Mouse (Mus musculus): ENCODE measurements around the gene Agbl3.
A peak's percentile ranks its signal among the peaks of the same experiment; 100 is the strongest.

Gene Agbl3

DNA sequence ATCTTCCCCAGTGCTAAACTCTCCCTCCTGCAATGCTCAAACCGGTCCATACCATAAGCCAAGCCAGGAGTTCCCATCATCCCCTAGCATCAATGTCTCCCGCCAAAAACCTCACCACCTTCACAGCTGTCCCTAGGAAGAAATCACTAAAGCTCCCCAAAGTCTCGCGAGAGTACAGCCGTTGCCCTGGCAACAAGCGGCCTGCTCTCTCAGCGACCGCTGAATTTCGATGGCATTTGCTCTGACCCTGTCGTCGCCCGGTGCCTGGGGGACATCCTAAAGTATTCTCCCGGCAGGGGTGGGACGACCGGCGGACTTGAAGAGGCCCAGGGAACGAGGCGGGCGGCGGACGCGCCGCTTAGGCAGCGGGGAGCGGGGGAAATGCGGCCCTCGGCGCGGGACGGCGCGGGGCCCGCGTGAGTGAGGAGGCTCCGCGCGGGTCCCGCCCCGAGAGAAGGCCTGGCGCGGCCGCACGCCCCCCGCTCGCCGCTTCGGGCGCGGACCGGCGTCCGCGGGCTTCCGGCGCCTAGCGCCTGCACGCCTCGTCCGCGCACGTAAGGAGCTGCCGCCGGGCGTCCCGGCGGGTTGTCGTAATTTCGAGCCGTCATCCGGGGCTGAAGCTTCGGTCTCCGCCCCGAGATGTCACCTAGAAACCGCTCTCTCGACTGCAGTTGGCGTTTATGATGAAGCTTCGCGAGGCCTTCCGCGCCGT, at the start of gene Agbl3:
Agbl3 (plus strand) TSS at position 202 of the 712 bp plus-strand sequence.
- DNase-seq (ENCODE audit: extremely low spot score, low read depth, low spot score): peak; percentile 92

- no peak for DNase-seq (ENCODE audit: extremely low spot score, low read depth, low spot score)
These were observed 49.2 kb upstream of the Agbl3 start for GRCm38 (mm10) chr6:34731007-34731406.

GRCm38 (mm10) chr6:34731529-34731928, 48.7 kb upstream of the Agbl3 start:
- DNase-seq (ENCODE audit: extremely low spot score, low read depth, low spot score): no peak

- no peak for DNase-seq (ENCODE audit: extremely low spot score, low read depth, low spot score)
These were observed 45.1 kb upstream of the Agbl3 start for GRCm38 (mm10) chr6:34734940-34735695.

GRCm38 (mm10) chr6:34736934-34737333, 43.3 kb upstream of the Agbl3 start:
- no peak for DNase-seq (ENCODE audit: extremely low spot score, low read depth, low spot score)

DNA sequence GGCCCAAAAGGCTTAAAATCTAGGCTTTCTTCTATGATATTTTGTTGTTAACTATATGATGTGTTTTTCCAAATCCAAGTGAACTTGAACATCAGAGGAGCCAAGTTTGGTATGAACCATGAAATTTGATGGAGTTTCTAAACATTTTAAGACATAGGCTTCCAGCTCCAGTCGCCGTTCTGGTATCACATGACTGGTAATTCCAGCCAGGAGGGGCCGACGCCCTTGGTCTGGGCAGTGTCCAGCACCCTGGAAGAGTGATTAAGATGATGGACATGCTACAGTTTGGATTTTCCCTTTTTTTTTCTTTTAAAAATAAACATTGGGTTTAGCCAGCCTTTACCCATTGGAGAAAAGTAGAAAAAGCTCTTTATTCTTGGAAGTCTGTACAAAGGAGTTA, 36.3 kb upstream of the Agbl3 start:
- no peak for DNase-seq (ENCODE audit: extremely low spot score, low read depth, low spot score)

DNA sequence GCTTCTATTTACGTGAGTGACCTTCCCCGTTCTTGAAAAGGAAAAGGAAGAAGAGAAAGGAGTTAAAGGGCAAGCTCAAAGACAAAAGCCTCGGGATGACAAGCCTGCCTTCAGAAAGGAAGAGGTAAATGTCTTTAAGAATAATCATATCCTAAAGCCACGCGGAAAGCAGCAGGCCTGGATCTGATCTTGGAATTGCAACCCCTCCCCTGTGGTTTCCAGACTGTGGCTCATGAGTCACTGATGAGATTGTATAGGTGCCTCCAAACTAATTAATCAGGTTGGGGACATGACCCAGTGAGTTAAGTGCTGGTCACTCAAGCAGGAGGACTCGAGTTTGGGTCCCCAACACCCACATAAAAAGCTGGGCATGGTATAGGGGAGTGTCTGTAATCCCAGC, 32.4 kb upstream of the Agbl3 start:
- no peak for DNase-seq (ENCODE audit: extremely low spot score, low read depth, low spot score)

DNA sequence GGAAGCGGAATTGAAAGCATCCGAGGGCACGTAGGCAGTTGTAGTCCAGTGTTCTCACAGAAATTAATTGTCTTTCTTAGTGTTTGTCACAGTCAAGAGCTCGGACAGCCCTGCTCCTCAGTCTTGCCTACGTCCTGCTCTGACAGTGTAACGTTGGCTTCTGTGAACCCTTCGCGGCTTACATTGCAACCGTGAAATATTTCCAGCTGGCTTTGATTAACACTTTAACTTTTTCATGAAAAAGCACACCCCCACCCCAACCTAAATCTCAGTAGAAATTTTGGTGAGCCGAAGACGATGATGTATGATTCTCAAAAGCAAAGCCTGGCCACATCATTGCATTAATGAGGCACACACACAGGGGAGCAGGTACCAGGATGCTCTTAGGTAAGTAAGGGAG, 31.7 kb upstream of the Agbl3 start:
- DNase-seq (ENCODE audit: extremely low spot score, low read depth, low spot score): no peak

DNA sequence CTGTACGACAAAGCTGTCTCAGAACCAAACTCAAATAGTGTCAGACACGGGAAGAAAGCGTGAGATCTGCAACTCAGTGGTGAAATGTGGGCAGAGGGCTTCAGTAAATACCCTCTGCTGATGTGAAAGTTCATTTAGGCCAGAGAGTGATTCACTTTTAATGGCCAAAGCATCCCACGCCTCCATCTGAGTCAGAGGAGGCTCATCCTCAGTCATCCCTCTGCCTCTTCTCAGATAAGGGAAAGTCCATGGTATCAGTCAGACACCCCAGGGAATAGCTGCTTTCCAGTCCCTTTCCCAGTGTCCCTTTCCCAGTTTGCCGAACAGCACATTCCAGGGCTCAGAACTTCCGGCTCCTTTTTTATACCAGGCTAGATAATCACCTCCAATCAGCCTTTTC, 30.7 kb upstream of the Agbl3 start:
- no peak for DNase-seq (ENCODE audit: extremely low spot score, low read depth, low spot score)

- DNase-seq (ENCODE audit: extremely low spot score, low read depth, low spot score): no peak
These were observed 29.6 kb upstream of the Agbl3 start for GRCm38 (mm10) chr6:34750487-34751120.

DNA sequence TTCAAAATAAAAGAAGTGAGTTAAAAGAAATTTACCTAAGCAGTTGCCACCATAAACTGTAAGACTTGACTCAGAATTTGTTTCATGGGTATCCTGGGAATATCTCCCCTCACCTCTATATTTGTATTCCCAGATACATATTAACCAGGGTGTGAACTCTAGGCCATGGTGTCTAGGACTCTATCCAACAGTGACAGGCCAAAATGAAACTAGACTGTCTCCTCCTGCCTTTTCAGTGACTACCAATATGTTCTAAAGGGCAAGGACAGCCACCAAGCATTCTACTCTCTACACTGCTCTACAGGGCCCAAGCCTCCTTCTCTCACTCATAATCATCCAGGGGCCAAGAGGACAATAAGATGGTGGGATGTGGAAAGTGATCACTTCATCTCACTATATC, 28.6 kb upstream of the Agbl3 start:
- DNase-seq (ENCODE audit: extremely low spot score, low read depth, low spot score): no peak

- DNase-seq (ENCODE audit: extremely low spot score, low read depth, low spot score): peak; percentile 41
These were observed 25.8 kb upstream of the Agbl3 start for GRCm38 (mm10) chr6:34754448-34754847.

DNA sequence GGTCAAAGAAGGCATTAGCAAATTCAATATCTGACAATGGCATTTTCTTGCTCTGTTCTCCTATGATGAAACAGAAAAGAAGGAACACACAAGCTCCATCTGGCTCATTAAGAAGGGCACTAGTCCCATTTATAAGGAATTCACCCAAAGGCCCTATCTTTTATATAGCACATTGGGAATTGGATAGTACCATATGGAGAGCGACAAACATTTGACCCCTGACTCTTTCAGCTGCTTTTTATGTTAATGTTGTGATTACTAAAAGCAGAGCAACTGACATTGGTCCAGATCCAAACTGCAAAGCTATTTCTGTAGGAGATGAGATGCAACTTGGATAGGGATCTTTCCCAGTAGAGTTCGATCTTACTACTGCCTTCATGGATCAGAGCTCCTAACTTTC, 21.9 kb upstream of the Agbl3 start:
- no peak for DNase-seq (ENCODE audit: extremely low spot score, low read depth, low spot score)

DNA sequence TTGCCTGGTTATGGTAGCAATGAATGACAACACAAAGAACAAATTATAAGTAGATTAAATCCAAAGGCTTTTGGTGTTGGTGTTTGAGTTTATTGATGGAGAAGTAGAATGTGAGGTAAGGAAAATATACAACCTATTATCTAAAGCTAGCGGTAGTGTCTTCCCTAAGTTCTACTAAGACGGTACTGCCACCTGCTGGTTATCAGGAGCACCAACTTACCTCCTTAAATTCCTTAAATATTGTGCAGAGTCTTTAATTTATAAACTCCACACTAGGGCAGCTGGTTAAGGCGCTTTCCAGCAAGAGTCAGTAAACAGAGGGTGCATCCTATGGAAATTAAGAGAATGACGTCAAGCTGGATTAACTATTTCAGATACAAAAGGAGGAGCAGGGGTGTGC, 20.2 kb upstream of the Agbl3 start:
- peak; percentile 28 for DNase-seq (ENCODE audit: extremely low spot score, low read depth, low spot score)

DNA sequence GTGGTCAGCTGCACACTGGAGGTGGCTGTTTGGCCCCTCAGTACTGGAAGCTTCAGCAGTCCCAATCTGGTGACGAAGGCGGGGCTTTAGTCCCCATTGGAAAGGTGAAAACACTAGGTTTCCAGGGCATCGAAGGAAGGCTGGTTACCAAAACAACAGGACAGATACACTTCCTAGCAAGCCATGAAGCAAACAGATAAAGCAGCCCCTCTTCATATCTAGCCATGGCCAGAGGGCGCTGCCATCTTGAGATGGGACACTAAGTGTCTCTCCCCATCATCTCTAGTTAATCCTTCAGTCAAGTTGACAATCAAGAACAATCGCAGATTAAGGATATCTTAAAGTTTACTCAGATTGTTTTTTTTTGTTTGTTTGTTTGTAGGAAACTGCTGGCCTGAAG, 14.5 kb upstream of the Agbl3 start:
- DNase-seq (ENCODE audit: extremely low spot score, low read depth, low spot score): no peak

- DNase-seq (ENCODE audit: extremely low spot score, low read depth, low spot score): no peak
These were observed 10.2 kb upstream of the Agbl3 start for GRCm38 (mm10) chr6:34769984-34770383.

DNA sequence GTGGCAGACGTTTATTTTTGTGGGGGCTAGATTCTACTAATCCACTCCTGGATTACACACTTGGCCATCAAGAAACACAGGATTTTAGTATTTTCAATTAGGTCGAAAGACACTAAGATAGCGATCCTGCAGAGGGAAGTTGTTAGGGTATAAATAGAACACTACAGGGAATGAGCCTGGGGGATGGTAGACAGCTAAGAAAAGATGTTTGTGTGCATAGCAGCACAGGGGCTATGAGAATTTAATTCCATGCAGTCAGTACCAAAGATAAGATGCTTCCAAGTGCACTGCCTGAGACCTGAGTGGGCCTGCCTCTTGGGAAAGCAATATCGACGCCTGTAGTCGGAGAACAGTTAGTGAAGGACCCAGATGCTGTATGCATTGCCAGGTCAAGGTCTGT, 9.7 kb upstream of the Agbl3 start:
- DNase-seq (ENCODE audit: extremely low spot score, low read depth, low spot score): no peak

GRCm38 (mm10) chr6:34776396-34776795, 3.8 kb upstream of the Agbl3 start:
- DNase-seq (ENCODE audit: extremely low spot score, low read depth, low spot score): no peak

DNA sequence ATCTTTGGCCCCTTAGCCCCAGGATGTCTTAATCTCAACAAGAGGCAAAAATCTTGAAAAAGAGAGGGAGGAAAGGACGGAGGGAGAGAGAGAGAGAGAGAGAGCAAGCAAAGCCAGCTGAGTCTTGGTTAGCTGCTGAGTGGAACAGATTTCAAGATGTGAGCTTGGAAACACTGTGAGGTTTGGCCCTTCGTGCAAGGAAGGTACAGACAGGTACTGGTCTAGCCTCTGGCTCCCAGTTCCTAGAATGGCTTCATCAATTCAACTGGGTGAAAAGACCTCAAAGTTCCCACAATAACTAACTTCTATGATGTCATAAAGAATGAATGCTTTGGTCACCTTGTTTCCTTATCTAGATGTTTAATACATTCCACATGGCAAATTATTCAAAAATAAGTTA, 3.1 kb upstream of the Agbl3 start:
- no peak for DNase-seq (ENCODE audit: extremely low spot score, low read depth, low spot score)

DNA sequence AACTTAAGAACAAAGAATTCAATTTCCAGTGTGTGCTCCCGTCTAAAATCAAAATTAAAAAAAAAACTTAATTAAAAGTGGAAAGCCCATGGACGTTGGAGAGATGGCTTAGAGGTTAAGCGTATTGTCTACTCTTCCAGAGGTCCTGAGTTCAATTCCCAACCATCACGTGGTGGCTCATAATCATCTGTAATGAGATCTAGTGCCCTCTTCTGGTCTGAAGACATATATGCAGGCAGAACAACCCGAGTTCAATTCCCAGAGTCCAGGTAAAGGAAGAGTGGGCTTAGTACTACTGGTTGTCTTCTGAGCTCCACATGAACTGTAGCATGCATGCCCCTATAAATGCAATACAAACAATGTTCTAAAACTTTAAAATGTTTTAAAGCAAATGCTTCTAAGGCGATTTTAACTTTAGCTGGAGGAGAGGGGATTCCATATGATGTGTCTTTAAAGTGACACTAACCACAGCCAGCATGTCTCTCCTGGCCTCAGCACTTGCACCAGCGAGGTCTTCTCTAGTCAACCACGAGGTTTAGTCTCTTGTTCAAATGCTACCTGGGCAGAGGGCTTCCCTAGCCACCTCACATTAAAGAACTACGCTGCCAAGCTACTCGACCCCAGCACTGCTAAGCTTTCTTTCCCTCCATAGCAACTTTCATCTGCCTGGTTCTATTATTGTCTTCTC, 2.1 kb upstream of the Agbl3 start:
- no peak for DNase-seq (ENCODE audit: extremely low spot score, low read depth, low spot score)

- DNase-seq (ENCODE audit: extremely low spot score, low read depth, low spot score): no peak
These were observed 684 bp downstream of the Agbl3 start for GRCm38 (mm10) chr6:34780943-34781289.

DNA sequence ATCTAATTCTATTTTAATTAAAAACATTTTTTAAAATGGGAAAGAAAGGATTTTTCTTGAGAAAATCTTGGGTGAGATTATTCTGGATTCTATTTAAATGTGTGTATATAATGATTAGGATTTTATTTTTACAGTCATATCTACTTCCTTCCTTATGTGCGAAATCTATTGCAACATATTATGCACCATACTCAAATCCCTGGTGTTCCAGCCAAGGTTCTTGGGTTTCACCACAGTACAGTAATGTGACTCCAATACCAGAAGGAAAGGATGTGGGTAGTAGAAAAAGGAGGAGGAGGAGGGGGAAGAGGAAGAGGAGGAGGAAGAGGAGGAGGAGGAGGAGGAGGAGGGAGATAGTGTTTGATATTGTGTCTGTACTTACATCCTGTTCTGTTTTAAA, 2.3 kb downstream of the Agbl3 start:
- DNase-seq (ENCODE audit: extremely low spot score, low read depth, low spot score): no peak
